Mouse (Mus musculus): ENCODE results near the gene Pcsk2.

- TF ChIP-seq GATA1 (IDR thresholded peaks at IDR 0.05; ENCODE audit: borderline replicate concordance, low read length) (no peak), FLI1 (IDR thresholded peaks at IDR 0.05; ENCODE audit: low read length) (no peak)
These were observed 137.6 kb downstream of the Pcsk2 start for GRCm38 (mm10) chr2:143683513-143683912.

All from megakaryocyte, embryonic 14.5 days (primary cell).